Mouse (Mus musculus): ENCODE measurements around the gene Dab1. TPM values are rescaled to one million over a fixed set of nuclear protein-coding genes. Genes with fewer than 3 reads are reported as not detected.

Dab1 gene
- polyA plus RNA-seq, 1 experiment, result 35.8 TPM

- Histone ChIP-seq H3K27ac (ENCODE audit: insufficient read depth, low read length) (peak overlapping the region; percentile 91), H3K4me3 (replicated peaks; ENCODE audit: insufficient read depth, low read depth, low read length) (peak overlapping the region; percentile 86)
- 1% methylated on average over 89 of the region's 94 CpGs for WGBS
These were observed 748.0 kb downstream of the Dab1 start for GRCm38 (mm10) chr4:104366894-104367740.

GRCm38 (mm10) chr4:104367741-104368411, 748.7 kb downstream of the Dab1 start:
- peak overlapping the region; percentile 16 for H3K27ac ChIP-seq (ENCODE audit: insufficient read depth, low read length)
- H3K27me3 ChIP-seq (ENCODE audit: control insufficient read depth, insufficient read depth, low read length), result no peaks in the 10 kb centered on the region
- peak overlapping the region; percentile 86 for H3K4me3 ChIP-seq (replicated peaks; ENCODE audit: insufficient read depth, low read depth, low read length)
- TF ChIP-seq CTCF (IDR thresholded peaks at IDR 0.05; ENCODE audit: borderline replicate concordance, insufficient read depth, low read depth, low read length), result no peak
- TF ChIP-seq POLR2A (IDR thresholded peaks at IDR 0.05; ENCODE audit: borderline replicate concordance, insufficient read depth, low read length), result no peak
- DNase-seq, result peak; percentile 64 to 85
- peaks cover 11% of the 10 kb centered on the region; the same call in 1 of the 2 replicates for H3K4me1 ChIP-seq (ENCODE audit: control insufficient read depth, insufficient read depth, low read length)
- 1% methylated on average over 48 of the region's 48 CpGs for WGBS

More at GRCm38 (mm10) chr4:104366894-104367740, 748.0 kb downstream of the Dab1 start:
- TF ChIP-seq CTCF (IDR thresholded peaks at IDR 0.05; ENCODE audit: borderline replicate concordance, insufficient read depth, low read depth, low read length) (no peak), POLR2A (IDR thresholded peaks at IDR 0.05; ENCODE audit: borderline replicate concordance, insufficient read depth, low read length) (peak; percentile 58)
- DNase-seq, result peak; percentile 83 to 85
- peaks cover 9% of the 10 kb centered on the region; the same call in 1 of the 2 replicates for H3K4me1 ChIP-seq (ENCODE audit: control insufficient read depth, insufficient read depth, low read length)
- no peaks in the 10 kb centered on the region for H3K27me3 ChIP-seq (ENCODE audit: control insufficient read depth, insufficient read depth, low read length)

GRCm38 (mm10) chr4:104368561-104369021, 749.4 kb downstream of the Dab1 start:
- peak overlapping the region; percentile 16; the same call in 1 of the 2 replicates for H3K27ac ChIP-seq (ENCODE audit: insufficient read depth, low read length)
- TF ChIP-seq POLR2A (IDR thresholded peaks at IDR 0.05; ENCODE audit: borderline replicate concordance, insufficient read depth, low read length) (no peak), CTCF (IDR thresholded peaks at IDR 0.05; ENCODE audit: borderline replicate concordance, insufficient read depth, low read depth, low read length) (no peak)
- H3K4me3 ChIP-seq (replicated peaks; ENCODE audit: insufficient read depth, low read depth, low read length), result peak overlapping the region; percentile 86
- under 1% methylated on average over 20 of the region's 20 CpGs for WGBS
- H3K4me1 ChIP-seq (ENCODE audit: control insufficient read depth, insufficient read depth, low read length), result peaks cover 11% of the 10 kb centered on the region; the same call in 1 of the 2 replicates
- H3K27me3 ChIP-seq (ENCODE audit: control insufficient read depth, insufficient read depth, low read length), result no peaks in the 10 kb centered on the region
- DNase-seq, result peak; percentile 83 to 84

- H3K4me3 ChIP-seq (replicated peaks; ENCODE audit: insufficient read depth, low read depth, low read length), result peak overlapping the region; percentile 86
- 12% methylated on average over 7 of the region's 7 CpGs for WGBS
- no peaks in the 10 kb centered on the region for H3K27me3 ChIP-seq (ENCODE audit: control insufficient read depth, insufficient read depth, low read length)
- no peak for TF ChIP-seq POLR2A (IDR thresholded peaks at IDR 0.05; ENCODE audit: borderline replicate concordance, insufficient read depth, low read length)
- TF ChIP-seq CTCF (IDR thresholded peaks at IDR 0.05; ENCODE audit: borderline replicate concordance, insufficient read depth, low read depth, low read length), result no peak
- peaks cover 11% of the 10 kb centered on the region; the same call in 1 of the 2 replicates for H3K4me1 ChIP-seq (ENCODE audit: control insufficient read depth, insufficient read depth, low read length)
- no peak overlapping the region for H3K27ac ChIP-seq (ENCODE audit: insufficient read depth, low read length)
- no peak for DNase-seq
These were observed 749.9 kb downstream of the Dab1 start for GRCm38 (mm10) chr4:104369091-104369490.

GRCm38 (mm10) chr4:104371136-104371535, 752.0 kb downstream of the Dab1 start:
- WGBS, result 80% methylated on average over 8 of the region's 8 CpGs
- Histone ChIP-seq H3K27me3 (ENCODE audit: control insufficient read depth, insufficient read depth, low read length) (no peaks in the 10 kb centered on the region), H3K4me3 (replicated peaks; ENCODE audit: insufficient read depth, low read depth, low read length) (no peak overlapping the region), H3K4me1 (ENCODE audit: control insufficient read depth, insufficient read depth, low read length) (peaks cover 14% of the 10 kb centered on the region; the same call in 1 of the 2 replicates), H3K27ac (ENCODE audit: insufficient read depth, low read length) (no peak overlapping the region)
- TF ChIP-seq CTCF (IDR thresholded peaks at IDR 0.05; ENCODE audit: borderline replicate concordance, insufficient read depth, low read depth, low read length) (no peak), POLR2A (IDR thresholded peaks at IDR 0.05; ENCODE audit: borderline replicate concordance, insufficient read depth, low read length) (no peak)
- no peak for DNase-seq

- DNase-seq, result no peak
- 89% methylated on average over 1 of the region's 1 CpGs for WGBS
- TF ChIP-seq CTCF (IDR thresholded peaks at IDR 0.05; ENCODE audit: borderline replicate concordance, insufficient read depth, low read depth, low read length) (no peak), POLR2A (IDR thresholded peaks at IDR 0.05; ENCODE audit: borderline replicate concordance, insufficient read depth, low read length) (no peak)
- H3K4me3 ChIP-seq (replicated peaks; ENCODE audit: insufficient read depth, low read depth, low read length), result no peak overlapping the region
- no peak overlapping the region for H3K27ac ChIP-seq (ENCODE audit: insufficient read depth, low read length)
- no peaks in the 10 kb centered on the region for H3K27me3 ChIP-seq (ENCODE audit: control insufficient read depth, insufficient read depth, low read length)
- H3K4me1 ChIP-seq (ENCODE audit: control insufficient read depth, insufficient read depth, low read length), result peaks cover 15% of the 10 kb centered on the region; the same call in 1 of the 2 replicates
These were observed 755.0 kb downstream of the Dab1 start for GRCm38 (mm10) chr4:104374191-104374590.

GRCm38 (mm10) chr4:104384704-104385103, 765.5 kb downstream of the Dab1 start:
- Histone ChIP-seq H3K4me3 (replicated peaks; ENCODE audit: insufficient read depth, low read depth, low read length) (no peak overlapping the region), H3K4me1 (ENCODE audit: control insufficient read depth, insufficient read depth, low read length) (peaks cover 19% of the 10 kb centered on the region), H3K27ac (ENCODE audit: insufficient read depth, low read length) (no peak overlapping the region), H3K27me3 (ENCODE audit: control insufficient read depth, insufficient read depth, low read length) (no peaks in the 10 kb centered on the region)
- TF ChIP-seq POLR2A (IDR thresholded peaks at IDR 0.05; ENCODE audit: borderline replicate concordance, insufficient read depth, low read length) (no peak), CTCF (IDR thresholded peaks at IDR 0.05; ENCODE audit: borderline replicate concordance, insufficient read depth, low read depth, low read length) (no peak)
- DNase-seq, result peak in 1 of 2 experiments; percentile 37
- 47% methylated on average over 7 of the region's 7 CpGs for WGBS
